Mouse (Mus musculus) urinary bladder, adult 2 months (tissue): ENCODE measurements around the gene Fars2. TPM values are rescaled to one million over a fixed set of nuclear protein-coding genes. Genes with fewer than 3 reads are reported as not detected.

ENCODE experiments used
- DNase-seq: peaks from one replicate; pipeline ENCODE4 v3.0.0; 2022; ENCODE audit warnings: low spot score
- polyA plus RNA-seq: library from polyadenylated mRNA; depleted of rRNA; stranded (reverse); fragments of >200 nt; gene quantifications from 2 replicates; pipeline ENCODE4 v1.2.3, GENCODE M21; 2012; rRNA removed

Gene Fars2
- polyA plus RNA-seq, result 32.8 and 34.8 TPM in 2 replicates

GRCm38 (mm10) chr13:36117143-36118014, at the start of gene Fars2, which contains the start of gene Lyrm4:
Fars2 (plus strand) TSS chr13:36117412.
Lyrm4 (minus strand) TSS chr13:36117526.
- peak; percentile 97 for DNase-seq

- no peak for DNase-seq
These were observed 42.7 kb upstream of the Fars2 start for GRCm38 (mm10) chr13:36074484-36074883.

DNA sequence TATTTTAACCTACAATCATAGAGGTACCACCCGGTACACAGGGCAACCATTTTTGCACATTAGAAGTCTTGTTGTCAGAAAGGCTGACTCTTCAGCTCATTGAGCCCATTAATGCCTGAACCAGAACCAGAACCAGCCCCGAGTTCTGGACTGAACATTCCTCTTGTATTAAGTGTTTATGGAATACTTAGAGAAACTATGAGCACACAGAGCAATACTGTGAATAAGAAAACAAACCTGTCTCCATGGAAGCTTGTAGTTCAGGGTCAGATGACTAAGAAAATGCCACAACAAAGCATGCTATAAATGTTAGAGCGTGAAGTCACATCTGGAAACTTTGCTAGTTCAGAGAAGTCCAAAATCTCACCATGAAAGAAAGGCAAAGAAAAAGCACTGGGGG, 35.6 kb upstream of the Fars2 start:
- no peak for DNase-seq

- no peak for DNase-seq
These were observed 32.5 kb upstream of the Fars2 start for GRCm38 (mm10) chr13:36084701-36085100.

DNA sequence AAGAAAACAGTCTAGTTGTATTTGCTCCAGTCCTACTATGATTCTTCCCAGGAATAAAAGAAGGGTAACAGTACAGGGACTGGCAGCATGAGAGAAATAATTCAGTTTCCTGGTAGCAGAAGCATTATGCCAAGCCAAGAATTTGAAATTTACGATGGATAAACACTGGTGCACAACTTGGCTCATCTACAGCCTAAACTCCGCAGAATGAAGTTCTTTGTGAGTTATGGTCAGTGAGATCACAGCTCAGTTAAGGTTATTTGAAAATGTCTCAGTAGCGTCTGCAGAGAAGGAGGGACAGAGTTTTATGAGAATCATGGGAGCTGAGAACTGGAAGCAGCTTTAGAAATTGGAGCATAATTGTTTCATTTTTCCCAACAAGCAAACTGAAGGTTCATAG, 31.2 kb upstream of the Fars2 start:
- DNase-seq, result no peak

DNA sequence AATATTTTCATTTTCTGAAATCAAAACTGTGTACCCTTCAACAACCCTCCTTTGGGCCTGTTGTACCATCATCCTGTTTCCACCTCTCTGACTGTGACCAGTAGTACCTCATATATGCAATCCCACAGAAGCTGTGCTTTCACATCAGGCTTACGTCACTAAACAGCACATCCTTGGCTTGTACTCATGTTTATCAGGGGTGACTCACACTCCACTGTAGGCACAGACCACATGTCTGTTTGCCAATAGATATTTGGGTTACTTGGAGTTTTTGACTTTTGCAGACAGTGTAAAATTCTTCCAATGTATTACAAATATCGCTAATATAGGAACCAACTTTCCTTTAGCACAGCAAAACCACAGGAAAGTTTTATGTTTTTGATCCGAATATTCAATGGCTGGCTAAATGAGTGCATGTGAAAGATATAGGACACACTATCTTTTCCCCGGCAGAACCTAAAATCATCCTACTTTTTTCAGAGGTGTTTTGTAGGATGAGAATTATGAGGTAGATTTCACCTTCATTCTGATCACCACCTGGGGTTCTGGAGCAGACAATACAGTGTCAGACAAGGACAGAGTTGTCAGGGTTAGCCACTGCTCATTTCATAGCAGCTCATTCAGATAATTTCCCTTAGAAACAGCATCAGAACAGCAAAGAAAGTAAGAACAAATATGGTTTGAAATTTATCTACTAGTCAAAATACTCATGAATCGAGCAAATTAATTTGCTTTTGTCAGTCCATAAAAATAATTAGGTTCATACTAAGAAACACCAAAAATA, 30.4 kb upstream of the Fars2 start:
- no peak for DNase-seq

- DNase-seq, result no peak
These were observed 29.8 kb upstream of the Fars2 start for GRCm38 (mm10) chr13:36087427-36087826.

DNA sequence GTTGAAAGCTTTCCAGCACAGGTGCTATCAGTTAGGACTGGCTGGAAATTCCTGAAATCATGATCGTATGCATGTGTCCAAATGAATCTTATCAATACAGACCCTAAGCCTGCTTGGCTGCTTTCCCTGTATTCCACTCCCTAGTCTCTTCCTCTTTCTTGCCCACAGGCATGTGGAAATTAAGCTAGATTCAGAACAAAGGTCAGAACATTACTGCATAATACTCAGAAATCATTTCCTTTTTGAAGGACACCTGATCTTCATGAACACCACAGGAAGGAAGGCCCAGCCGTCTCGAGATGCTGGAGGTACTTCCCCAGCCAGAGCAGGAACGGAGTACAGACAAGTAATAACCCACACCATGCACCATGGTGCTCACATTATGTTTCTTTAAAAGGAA, 29.0 kb upstream of the Fars2 start:
- DNase-seq, result no peak

DNA sequence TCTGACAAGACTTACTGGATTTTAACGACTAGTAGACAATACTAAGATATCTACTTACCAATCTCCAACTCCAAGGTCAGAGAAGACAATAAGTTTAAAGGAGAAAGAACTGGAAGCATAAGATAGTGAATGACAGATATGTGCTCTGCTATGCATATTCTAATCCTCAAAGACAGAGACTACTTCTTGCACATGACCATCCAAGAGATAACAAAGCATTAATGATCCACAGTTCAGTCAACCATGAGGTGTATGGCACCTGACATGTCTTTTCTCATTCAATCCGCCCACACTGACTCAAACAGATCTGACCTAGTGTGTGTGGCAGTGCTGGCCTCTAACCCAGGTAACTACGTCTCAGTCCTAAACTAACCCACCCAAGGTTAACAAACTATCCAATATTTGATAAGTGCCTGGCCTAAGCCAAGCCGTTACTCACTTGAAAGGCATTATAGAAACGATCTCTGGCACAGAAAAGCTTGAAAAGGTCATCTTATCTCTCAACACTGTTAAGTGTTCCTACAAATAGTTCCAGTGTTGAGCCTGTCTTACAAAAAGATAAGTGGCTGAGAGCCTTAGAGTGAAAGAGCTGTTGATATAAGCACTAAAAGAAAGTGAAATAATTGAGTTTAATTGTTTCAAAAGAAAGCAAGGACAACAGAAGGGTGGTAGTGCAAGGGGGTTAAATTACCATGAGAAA, 20.4 kb upstream of the Fars2 start:
- no peak for DNase-seq

GRCm38 (mm10) chr13:36105591-36105990, 11.6 kb upstream of the Fars2 start:
- DNase-seq, result no peak

- DNase-seq, result no peak
These were observed 8.7 kb upstream of the Fars2 start for GRCm38 (mm10) chr13:36108528-36108927.

DNA sequence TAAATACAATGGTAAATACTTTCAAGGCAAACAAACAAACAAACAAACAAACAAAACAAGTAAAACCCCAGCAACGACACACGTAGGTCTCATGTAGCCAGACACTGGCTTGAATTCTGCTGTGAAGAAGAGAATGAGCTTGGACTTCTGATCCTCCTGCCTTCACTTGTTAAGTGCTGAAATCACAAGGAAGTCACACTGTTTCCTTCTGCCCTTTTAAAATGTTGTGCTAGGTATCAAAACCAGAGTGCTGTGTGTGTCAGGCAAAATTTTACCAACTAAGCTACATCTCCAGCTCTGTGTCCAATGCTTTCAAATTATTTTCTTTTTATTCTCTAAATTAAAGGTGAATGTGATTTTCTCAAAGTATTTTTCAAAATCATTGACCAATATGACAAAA, 5.9 kb upstream of the Fars2 start:
- no peak for DNase-seq

DNA sequence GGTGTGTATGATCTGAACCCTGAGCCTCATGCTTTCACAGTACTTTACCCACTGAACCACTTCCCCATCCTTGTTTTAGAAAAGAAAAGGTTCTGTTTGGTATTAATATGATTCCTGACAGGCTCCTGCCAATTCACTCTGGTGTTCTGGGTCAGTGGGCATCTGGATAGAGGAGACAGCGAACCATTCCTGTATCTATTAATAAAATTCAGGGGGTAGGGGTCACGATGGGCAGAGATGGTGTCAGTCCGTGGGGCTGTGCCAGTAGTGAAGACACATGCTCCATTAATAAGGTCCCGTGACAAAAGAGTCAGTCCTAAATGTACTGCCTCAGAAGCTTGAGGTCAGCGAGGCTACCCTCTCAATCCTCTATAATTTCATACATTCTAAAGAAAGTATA, 4.0 kb upstream of the Fars2 start:
- DNase-seq, result no peak

GRCm38 (mm10) chr13:36116520-36117142, 581 bp upstream of the Fars2 start:
- DNase-seq, result peak; percentile 32

GRCm38 (mm10) chr13:36119684-36120083, 2.5 kb downstream of the Fars2 start:
- DNase-seq, result no peak

GRCm38 (mm10) chr13:36120606-36121005, 3.4 kb downstream of the Fars2 start:
- no peak for DNase-seq

- DNase-seq, result no peak
These were observed 12.3 kb downstream of the Fars2 start for GRCm38 (mm10) chr13:36129360-36130054.

DNA sequence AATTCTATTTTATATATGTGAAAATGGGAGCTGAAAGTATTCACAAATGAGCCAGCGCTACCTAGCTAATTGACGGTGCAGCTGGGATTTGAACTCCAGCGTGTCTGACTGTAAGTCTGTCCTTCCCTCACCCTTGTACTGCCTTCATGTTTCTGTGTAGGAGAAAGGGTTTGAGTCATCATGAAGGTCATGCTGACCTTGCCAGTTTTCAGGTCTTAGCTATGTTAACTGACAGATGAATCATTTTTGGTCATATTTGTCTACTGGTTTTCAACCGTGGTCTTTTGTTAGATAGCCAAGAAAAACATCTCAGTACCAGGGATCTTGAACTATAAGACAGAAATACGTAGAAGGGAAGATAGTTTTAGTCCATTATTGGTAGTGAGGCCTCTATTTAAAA, 14.2 kb downstream of the Fars2 start:
- no peak for DNase-seq

- DNase-seq, result no peak
These were observed 14.9 kb downstream of the Fars2 start for GRCm38 (mm10) chr13:36131992-36132649.

GRCm38 (mm10) chr13:36139703-36140102, 22.5 kb downstream of the Fars2 start:
- no peak for DNase-seq
